Mouse (Mus musculus): ENCODE measurements around the gene Dap. TPM values are rescaled to one million over a fixed set of nuclear protein-coding genes. Genes with fewer than 3 reads are reported as not detected.

The Dap gene
- 55.4 and 59.9 TPM in 2 replicates for polyA plus RNA-seq (2015; fragmentation: Nextera tagmentation; extraction: Ambion mirVana)

DNA sequence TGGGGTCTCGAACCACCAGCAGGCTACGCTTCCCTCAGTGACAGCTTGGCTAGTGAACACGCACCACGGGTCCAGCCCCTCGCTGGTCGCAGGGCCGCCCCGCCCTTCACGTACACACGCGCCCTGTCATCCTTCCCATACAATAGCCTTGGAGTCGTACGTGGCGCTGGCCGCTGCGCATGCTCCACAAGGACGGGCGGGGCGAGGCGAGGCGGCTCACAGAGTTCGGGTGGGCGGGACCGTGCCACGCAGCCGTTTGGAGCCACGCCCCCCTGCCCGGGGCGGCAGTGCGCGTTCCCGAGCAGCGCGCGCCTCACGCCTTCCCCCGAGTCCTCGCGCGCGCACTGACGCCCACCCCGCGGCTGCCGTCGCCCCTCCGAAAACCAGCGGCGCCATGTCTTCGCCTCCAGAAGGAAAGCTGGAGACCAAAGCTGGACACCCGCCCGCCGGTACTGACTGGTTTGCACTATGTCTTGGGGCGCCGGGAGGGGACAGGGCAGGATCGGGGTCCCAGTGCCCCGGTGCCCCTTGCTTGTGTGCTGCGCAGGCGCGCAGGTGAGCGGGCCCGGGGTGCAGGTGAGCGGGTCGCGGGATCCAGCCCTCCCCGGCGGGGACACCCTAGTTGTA lies at the start of gene Dap:
Gene Dap (plus strand): TSS at position 180 of the 627 bp plus-strand sequence.

Other genes starting within 250 kb of the Dap start
- 4.2 and 5.3 TPM in 2 replicates for gene Ankrd33b, start 143.4 kb downstream of the Dap start, polyA plus RNA-seq (2015; fragmentation: Nextera tagmentation; extraction: Ambion mirVana)
- 1.6 and 1.7 TPM in 2 replicates for gene Ropn1l, start 229.4 kb downstream of the Dap start, polyA plus RNA-seq (2015; fragmentation: Nextera tagmentation; extraction: Ambion mirVana)